8 mouse cellular contexts compared by ENCODE assay signal in the genomic region with DNA sequence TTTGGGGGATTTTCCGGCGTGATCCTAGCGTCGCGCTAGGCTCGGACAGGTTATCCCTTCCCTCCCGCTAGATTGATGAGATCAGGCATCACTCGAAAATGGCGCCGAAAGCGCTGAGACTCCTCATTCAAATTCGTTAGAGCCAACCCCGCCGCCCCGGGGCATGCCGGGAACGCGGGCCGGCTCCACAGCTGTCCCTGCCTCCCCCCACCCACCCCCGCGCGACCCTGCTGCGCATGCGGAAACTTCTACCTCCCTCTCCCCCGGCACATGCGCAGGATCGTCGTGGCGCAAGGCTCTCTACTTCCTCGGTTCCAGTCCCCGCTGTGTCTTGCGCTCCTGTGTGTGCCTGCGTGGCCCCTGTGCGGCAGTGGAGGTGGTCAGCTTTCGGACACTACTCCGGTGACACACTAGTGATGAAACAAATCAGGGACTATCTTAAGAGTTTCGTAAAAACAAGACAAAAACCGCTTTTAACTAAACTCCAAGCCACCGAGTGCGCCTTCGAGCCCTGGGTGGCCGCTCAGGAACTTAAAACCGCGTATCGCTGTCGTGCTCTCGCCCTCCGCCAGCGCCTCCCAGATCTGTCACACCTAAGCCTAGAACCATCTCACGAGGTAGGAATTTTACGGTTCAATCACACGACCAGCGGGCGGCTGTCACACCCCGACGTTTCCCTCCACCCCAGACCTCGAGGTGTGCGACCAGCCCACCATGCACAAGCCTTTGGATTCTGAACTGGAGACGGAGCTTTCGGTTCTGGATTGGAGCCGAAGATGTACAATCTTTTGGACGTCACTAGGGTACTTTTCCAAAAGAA. TPM values are rescaled to one million over a fixed set of nuclear protein-coding genes. Genes with fewer than 3 reads are reported as not detected.
DNase-seq lines count a peak whose midpoint lies in the region; ATAC-seq and TF ChIP-seq lines count a peak whose summit lies in the region.

No protein-coding gene starts in this region.

- H3K4me1 ChIP-seq in embryonic facial prominence, embryonic 14.5 days (ENCODE audit: control insufficient read depth, insufficient read depth, low read length), result no peaks in the 10 kb centered on the region
- 0 out of 2 replicates have a peak, but pooled peaks cover 2% of the 10 kb centered on the region for H3K4me1 ChIP-seq in limb, embryonic 14.5 days (ENCODE audit: control insufficient read depth, insufficient read depth, low read length)
- no peaks in the 10 kb centered on the region for H3K4me1 ChIP-seq in midbrain, postnatal 0 days (ENCODE audit: insufficient read depth, low read length)

- H3K4me2 ChIP-seq in embryonic facial prominence, embryonic 14.5 days (ENCODE audit: low read depth, low read length), result peak overlapping the region; percentile 82
- peak overlapping the region; percentile 79 for H3K4me2 ChIP-seq in limb, embryonic 14.5 days (replicated peaks; ENCODE audit: low read depth, low read length, severe bottlenecking)
- peak overlapping the region; percentile 93 for H3K4me2 ChIP-seq in midbrain, postnatal 0 days (ENCODE audit: low read depth, low read length, poor library complexity, severe bottlenecking)

- WGBS in embryonic facial prominence, embryonic 14.5 days, result 2% methylated on average over 62 of the region's 62 CpGs
- WGBS in limb, embryonic 14.5 days, result 2% methylated on average over 58 of the region's 62 CpGs
- 3% methylated on average over 62 of the region's 62 CpGs for WGBS in midbrain, postnatal 0 days

- no peak for TF ChIP-seq CTCF in midbrain, postnatal 0 days (IDR thresholded peaks at IDR 0.05)

- peak; percentile 97 for DNase-seq in 3T3-L1 (ENCODE audit: low read depth, low spot score)
- DNase-seq in adrenal gland, postnatal 4 days (ENCODE audit: low spot score in 2 of 2), result peak; percentile 95 to 96
- peak; percentile 98 for DNase-seq in embryonic facial prominence, embryonic 14.5 days (ENCODE audit: low spot score)
- peak; percentile 94 for DNase-seq in heart, adult 8-10 months (ENCODE audit: low spot score)
- DNase-seq in kidney, adult 9 months, result peak; percentile 96
- peak; percentile 99 for DNase-seq in limb, embryonic 14.5 days (ENCODE audit: low spot score)
- peak; percentile 98 for DNase-seq in midbrain, postnatal 0 days (ENCODE audit: low spot score)
- peak; percentile 92 to 94 for DNase-seq in spleen, postnatal 14 days (ENCODE audit: low spot score in 2 of 2)

- no peaks in the 10 kb centered on the region for H3K36me3 ChIP-seq in embryonic facial prominence, embryonic 14.5 days (ENCODE audit: control insufficient read depth, insufficient read depth, low read length)
- H3K36me3 ChIP-seq in limb, embryonic 14.5 days (ENCODE audit: control insufficient read depth, insufficient read depth, low read length), result no peaks in the 10 kb centered on the region
- no peaks in the 10 kb centered on the region for H3K36me3 ChIP-seq in midbrain, postnatal 0 days (ENCODE audit: insufficient read depth, low read length)

- peak; percentile 95 for ATAC-seq in embryonic facial prominence, embryonic 14.5 days (ENCODE audit: low read depth)
- ATAC-seq in limb, embryonic 14.5 days (ENCODE audit: low FRiP score, low read depth), result peak; percentile 90
- ATAC-seq in midbrain, postnatal 0 days (ENCODE audit: low FRiP score), result peak; percentile 95

- H3K9me3 ChIP-seq in embryonic facial prominence, embryonic 14.5 days (ENCODE audit: control insufficient read depth, low read length), result no peaks in the 10 kb centered on the region
- H3K9me3 ChIP-seq in limb, embryonic 14.5 days (ENCODE audit: control insufficient read depth, low read length), result no peaks in the 10 kb centered on the region
- no peaks in the 10 kb centered on the region for H3K9me3 ChIP-seq in midbrain, postnatal 0 days (ENCODE audit: low read length)

- no peaks in the 10 kb centered on the region for H3K27me3 ChIP-seq in embryonic facial prominence, embryonic 14.5 days (replicated peaks; ENCODE audit: control insufficient read depth, insufficient read depth, low read length)
- no peaks in the 10 kb centered on the region for H3K27me3 ChIP-seq in limb, embryonic 14.5 days (ENCODE audit: control insufficient read depth, insufficient read depth, low read length)
- H3K27me3 ChIP-seq in midbrain, postnatal 0 days (ENCODE audit: insufficient read depth, low read length), result no peaks in the 10 kb centered on the region

- H3K27ac ChIP-seq in embryonic facial prominence, embryonic 14.5 days (replicated peaks; ENCODE audit: low read depth, low read length), result peak overlapping the region; percentile 95
- H3K27ac ChIP-seq in limb, embryonic 14.5 days (replicated peaks; ENCODE audit: low read depth, low read length), result peak overlapping the region; percentile 96
- peak overlapping the region; percentile 74 for H3K27ac ChIP-seq in midbrain, postnatal 0 days (ENCODE audit: low read depth, low read length)

- no peak for TF ChIP-seq POLR2A in limb, embryonic 14.5 days (IDR thresholded peaks at IDR 0.05; ENCODE audit: borderline replicate concordance, extremely low read depth, insufficient read depth, insufficient read length)

- H3K9ac ChIP-seq in embryonic facial prominence, embryonic 14.5 days (ENCODE audit: low read depth, low read length), result peak overlapping the region; percentile 96
- peak overlapping the region; percentile 95 for H3K9ac ChIP-seq in limb, embryonic 14.5 days (ENCODE audit: low read depth, low read length, severe bottlenecking)
- peak overlapping the region; percentile 67 for H3K9ac ChIP-seq in midbrain, postnatal 0 days (replicated peaks; ENCODE audit: low read length, poor library complexity, severe bottlenecking)

- peak overlapping the region; percentile 94 for H3K4me3 ChIP-seq in embryonic facial prominence, embryonic 14.5 days (ENCODE audit: low read depth, low read length)
- peak overlapping the region; percentile 72 for H3K4me3 ChIP-seq in limb, embryonic 14.5 days (replicated peaks; ENCODE audit: low read length)
- peak overlapping the region; percentile 83 for H3K4me3 ChIP-seq in midbrain, postnatal 0 days (ENCODE audit: low read depth, low read length)

RNA-seq across cellular contexts. Expression of gene Kcnrg, which starts 41.6 kb away (rescaled TPM):
- total RNA-seq in adrenal gland, postnatal 4 days (2021), result under 1 TPM; 0.51 to 0.87 TPM
- polyA plus RNA-seq in embryonic facial prominence, embryonic 14.5 days (2014; fragmentation: Nextera tagmentation; extraction: Ambion mirVana), result 0.85 and 1.2 TPM in 2 replicates
- under 1 TPM in 2 of 4 experiments, not detected in 2; 0.12 to 0.16 TPM for total RNA-seq in heart, adult 8-10 months (2022)
- polyA plus RNA-seq in limb, embryonic 14.5 days (2012; rRNA removed), result 0.23 and 0.29 TPM in 2 replicates
- 1.2 and 1.5 TPM in 2 replicates for polyA plus RNA-seq in limb, embryonic 14.5 days (2014; fragmentation: Nextera tagmentation; extraction: Ambion mirVana)
- total RNA-seq in midbrain, postnatal 0 days (2014; rRNA removed), result 4.1 and 4.4 TPM in 2 replicates
- polyA plus RNA-seq in midbrain, postnatal 0 days (2015; fragmentation: Nextera tagmentation; extraction: Ambion mirVana), result 2.2 and 2.5 TPM in 2 replicates

RNA-seq across cellular contexts. Expression of gene Trim13, which starts 50.8 kb away (rescaled TPM):
- 10 to 100 TPM; 14.3 to 14.7 TPM for total RNA-seq in adrenal gland, postnatal 4 days (2021)
- 22.3 and 23.9 TPM in 2 replicates for polyA plus RNA-seq in embryonic facial prominence, embryonic 14.5 days (2014; fragmentation: Nextera tagmentation; extraction: Ambion mirVana)
- 1 to 10 TPM; 7.1 to 8.6 (median 8.1) TPM for total RNA-seq in heart, adult 8-10 months (2022)
- polyA plus RNA-seq in limb, embryonic 14.5 days (2012; rRNA removed), result 10.3 and 15.6 TPM in 2 replicates
- 24.0 and 25.6 TPM in 2 replicates for polyA plus RNA-seq in limb, embryonic 14.5 days (2014; fragmentation: Nextera tagmentation; extraction: Ambion mirVana)
- 17.0 and 21.7 TPM in 2 replicates for total RNA-seq in midbrain, postnatal 0 days (2014; rRNA removed)
- 32.7 and 33.6 TPM in 2 replicates for polyA plus RNA-seq in midbrain, postnatal 0 days (2015; fragmentation: Nextera tagmentation; extraction: Ambion mirVana)

Comparison
In these comparisons a context has a peak if more than half of its experiments do, and no peak if none do; other contexts are left out.
1. Peak in every context shown above with its lines: DNase-seq, ATAC-seq, H3K4me3 ChIP-seq and H3K27ac ChIP-seq.